Mouse (Mus musculus) layer of hippocampus, adult 2 months (tissue): ENCODE measurements around the gene Olfr190. TPM values are rescaled to one million over a fixed set of nuclear protein-coding genes. Genes with fewer than 3 reads are reported as not detected.
"Not testable (repeated sequence)": the region's sequence is repeated elsewhere in the genome, so short reads cannot be mapped to it uniquely, and the experiment has no call there.

Experiments
- DNase-seq, 2 experiments: peaks; one replicate each; pipeline ENCODE4 v3.0.0; 2022; ENCODE audit warnings: low spot score in 2 of 2
- H3K27ac ChIP-seq: fragments of 200-600 bp; 2 replicates; pipeline ENCODE4 v1.8.1; 2022
- H3K4me3 ChIP-seq: fragments of 200-600 bp; 2 replicates; pipeline ENCODE4 v1.8.1; 2022; ENCODE audit warnings: mild to moderate bottlenecking
- CTCF ChIP-seq: fragments of 200-600 bp; conservative IDR thresholded peaks from 2 replicates; pipeline ENCODE4 v1.8.1; 2022; ENCODE audit warnings: antibody characterized with exemption, mild to moderate bottlenecking, moderate library complexity
- long read RNA-seq, 2 experiments: library from polyadenylated mRNA; stranded (forward); transcript quantifications; one replicate each; pipeline ENCODE4 v2.0.0; 2021; ENCODE audit warnings: borderline mapping rate in 2 of 2
- total RNA-seq, 2 experiments: library from RNA; stranded (reverse); gene quantifications; 2 replicates each; pipeline ENCODE4 v1.2.3; 2021

The Olfr190 gene
- total RNA-seq = not detected
- long read RNA-seq, experiment 1 = 0 reads
- long read RNA-seq, experiment 2 = 0 reads

DNA sequence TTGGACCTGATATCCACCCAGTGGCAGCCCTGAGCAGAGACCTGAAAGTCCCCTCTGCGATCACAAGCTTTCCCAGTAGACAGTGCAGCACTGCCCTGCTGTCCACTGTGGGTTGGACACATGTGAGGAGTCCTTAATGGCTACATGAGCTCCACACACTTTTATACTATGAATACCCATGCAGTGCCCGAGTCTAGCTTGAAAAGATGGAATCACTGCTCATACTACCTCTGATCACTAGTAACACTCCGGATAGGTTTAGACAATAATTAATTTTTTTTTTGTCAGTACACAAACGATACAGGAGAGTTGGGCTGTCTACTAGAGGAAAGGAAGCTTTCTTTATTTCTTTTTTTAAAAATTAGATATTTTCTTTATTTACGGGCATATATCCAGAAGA, at the start of gene Olfr190:
TSS of gene Olfr190 (minus strand) at position 101 of the 400 bp plus-strand sequence.
- Histone ChIP-seq H3K27ac (no peak within 1 kb of the TSS), H3K4me3 (no peak within 1 kb of the TSS)
- TF ChIP-seq CTCF = no peak
- DNase-seq = no peak

DNA sequence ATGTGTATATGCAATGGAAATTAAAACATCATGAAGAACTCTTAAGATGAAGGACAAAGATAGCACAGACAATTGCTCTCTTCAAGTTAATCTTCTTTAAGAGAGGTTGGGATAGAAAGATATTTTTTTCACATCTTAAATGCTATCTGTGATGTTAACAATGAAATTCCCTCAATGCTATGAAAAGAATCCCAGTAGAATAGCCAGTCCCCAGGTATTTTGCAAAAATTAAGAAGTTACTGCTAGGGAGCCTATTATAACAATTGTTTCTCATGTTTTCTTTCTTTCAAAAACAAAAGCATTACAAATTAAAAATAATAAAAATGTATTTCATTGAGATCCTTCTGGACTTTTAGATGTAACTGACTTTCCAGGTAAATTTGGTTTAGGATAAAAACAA, 43.2 kb upstream of the Olfr190 start, which contains the start of gene Olfr194:
TSS of gene Olfr194 (minus strand) at position 101 of the 400 bp plus-strand sequence.
- no peak for TF ChIP-seq CTCF
- DNase-seq = no peak
- Histone ChIP-seq H3K27ac (no peak within 1 kb of the TSS), H3K4me3 (no peak within 1 kb of the TSS)

DNA sequence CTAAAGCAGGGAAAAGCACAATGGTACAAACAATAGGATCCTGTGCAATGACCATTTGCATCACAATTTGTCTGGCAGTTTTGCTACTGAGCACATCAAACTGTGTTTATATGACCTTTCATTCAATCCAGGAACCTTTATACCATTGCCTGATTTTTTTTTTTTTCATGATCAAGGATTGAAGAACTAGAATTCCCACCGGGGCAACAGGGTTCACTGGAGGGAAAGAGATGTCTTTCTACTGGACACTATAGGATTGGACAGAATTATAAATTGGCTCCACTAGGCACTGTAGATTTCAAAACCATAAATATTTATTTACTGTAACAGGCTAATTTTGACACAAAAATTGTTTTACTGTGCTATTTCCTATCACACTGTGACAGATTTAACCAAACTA, 34.0 kb upstream of the Olfr190 start, which contains the start of gene Olfr193:
TSS of gene Olfr193 (minus strand) at position 101 of the 400 bp plus-strand sequence.
- DNase-seq = no peak
- H3K27ac ChIP-seq = no peak within 1 kb of the TSS
- no peak within 1 kb of the TSS for H3K4me3 ChIP-seq
- TF ChIP-seq CTCF = no peak

DNA sequence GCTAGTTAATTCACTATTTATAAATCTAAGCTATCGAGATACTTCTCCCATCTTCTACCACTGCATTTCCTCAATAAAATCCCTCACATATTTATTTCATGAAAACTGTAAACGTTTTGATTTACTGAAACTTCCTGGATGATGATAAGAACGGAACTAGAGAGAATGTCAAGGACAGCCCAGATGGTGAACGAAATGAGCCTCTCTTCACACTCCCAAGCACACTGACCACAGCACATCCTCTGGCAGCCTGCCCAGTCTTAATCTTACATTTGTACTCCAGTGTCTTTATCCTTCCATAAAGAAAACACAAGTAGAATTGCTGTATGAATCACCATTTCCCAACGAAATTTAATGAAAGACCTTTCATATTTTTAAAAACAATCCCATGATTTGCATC, 30.7 kb upstream of the Olfr190 start:
- H3K27ac ChIP-seq = not testable (repeated sequence)

DNA sequence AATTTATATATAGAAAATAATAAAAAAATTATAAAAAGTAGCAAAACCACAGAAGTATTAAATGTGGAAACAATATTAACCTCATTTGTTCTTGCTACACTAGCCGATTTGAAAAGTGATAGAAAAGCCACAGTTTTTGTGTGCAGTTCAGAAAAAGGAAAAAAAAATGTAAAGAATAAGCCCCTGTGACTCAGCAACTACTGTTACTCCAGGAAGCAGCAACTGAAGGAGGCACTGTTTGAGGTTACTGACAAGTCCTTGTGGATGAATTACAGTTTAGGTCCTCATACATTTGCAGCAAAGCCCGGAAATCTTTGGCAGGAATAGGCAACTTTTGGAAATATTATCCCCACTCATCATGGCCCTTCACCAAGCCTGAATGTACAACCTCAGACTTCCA, 27.5 kb upstream of the Olfr190 start:
- H3K27ac ChIP-seq = no peak overlapping the region
- TF ChIP-seq CTCF = no peak

More for the DNA sequence above, 30.7 kb upstream of the Olfr190 start:
- DNase-seq, H3K4me3 ChIP-seq: not testable (repeated sequence)

DNA sequence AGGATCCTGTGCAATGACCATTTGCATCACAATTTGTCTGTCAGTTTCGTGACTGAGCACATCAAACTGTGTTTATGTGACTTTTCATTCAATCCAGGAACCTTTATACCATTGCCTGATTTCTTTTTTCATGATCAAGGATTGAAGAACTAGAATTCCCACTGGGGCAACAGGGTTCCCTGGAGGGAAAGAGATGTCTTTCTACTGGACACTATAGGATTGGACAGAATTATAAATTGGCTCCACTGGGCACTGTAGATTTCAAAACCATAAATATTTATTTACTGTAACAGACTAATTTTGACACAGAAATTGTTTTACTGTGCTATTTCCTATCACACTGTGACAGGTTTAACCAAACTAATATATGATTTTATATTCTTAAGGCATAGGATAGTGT, 11.9 kb upstream of the Olfr190 start, which contains the start of gene Olfr191:
TSS of gene Olfr191 (minus strand) at position 101 of the 400 bp plus-strand sequence.
- DNase-seq, H3K4me3 ChIP-seq, H3K27ac ChIP-seq: not testable (repeated sequence)

More for the DNA sequence above, 27.5 kb upstream of the Olfr190 start:
- H3K4me3 ChIP-seq = no peak overlapping the region
- DNase-seq = no peak

DNA sequence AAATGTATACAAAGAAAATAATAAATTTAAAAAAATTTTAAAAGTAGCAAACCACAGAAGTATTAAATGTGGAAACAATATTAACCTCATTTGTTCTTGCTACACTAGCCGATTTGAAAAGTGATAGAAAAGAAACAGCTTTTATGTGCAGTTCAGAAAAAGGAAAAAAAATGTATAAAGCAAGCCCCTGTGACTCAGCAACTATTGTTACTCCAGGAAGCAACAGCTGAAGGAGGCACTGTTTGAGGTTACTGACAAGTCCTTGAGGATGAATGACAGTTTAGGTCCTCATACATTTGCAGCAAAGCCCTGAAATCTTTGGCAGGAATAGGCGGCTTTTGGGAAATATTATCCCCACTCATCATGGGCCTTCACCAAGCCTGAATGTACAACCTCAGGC, 3.3 kb upstream of the Olfr190 start:
- not testable (repeated sequence) for H3K4me3 ChIP-seq, H3K27ac ChIP-seq

DNA sequence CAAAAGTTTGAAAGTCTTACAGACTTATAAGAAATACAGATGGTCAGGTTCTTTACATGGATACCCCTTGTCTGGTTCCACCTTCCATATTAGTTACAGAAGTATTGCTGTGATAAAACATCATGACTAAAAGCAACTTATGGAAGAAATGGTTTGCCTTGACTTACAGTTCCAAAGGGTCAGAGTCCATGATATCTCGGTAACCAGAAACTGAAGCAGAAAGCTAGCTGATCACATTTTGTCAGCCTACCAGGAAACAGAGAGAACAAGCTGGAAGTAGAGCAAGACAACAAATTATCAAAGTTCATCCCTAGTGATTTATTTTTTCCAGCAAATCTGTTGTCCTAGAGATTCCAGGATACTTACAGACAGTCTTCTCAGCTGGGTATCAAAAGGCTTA, 4.3 kb downstream of the Olfr190 start:
- Histone ChIP-seq H3K27ac (no peak overlapping the region), H3K4me3 (no peak overlapping the region)
- DNase-seq = no peak
- TF ChIP-seq CTCF = no peak

More for the DNA sequence above, 3.3 kb upstream of the Olfr190 start:
- DNase-seq = not testable (repeated sequence)

DNA sequence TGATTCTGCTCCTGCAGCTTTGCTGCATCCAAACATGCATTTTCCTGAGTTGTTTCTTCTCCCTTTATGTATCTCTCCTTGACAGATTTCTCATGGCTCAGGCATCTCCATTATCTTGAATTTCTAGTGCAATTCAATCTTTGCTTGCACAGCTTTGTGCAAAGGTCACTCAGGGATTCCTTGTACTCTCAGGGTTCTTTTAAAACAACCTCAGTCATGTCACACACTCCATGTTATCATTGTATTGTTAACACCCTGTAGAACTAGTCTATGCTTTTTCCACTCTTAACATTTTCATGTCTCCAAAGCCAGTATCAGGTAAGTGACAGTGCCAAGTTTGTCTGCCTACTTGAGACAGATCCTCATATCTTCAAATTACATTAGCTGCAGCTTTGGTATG, 6.0 kb downstream of the Olfr190 start:
- no peak for DNase-seq
- TF ChIP-seq CTCF = no peak

DNA sequence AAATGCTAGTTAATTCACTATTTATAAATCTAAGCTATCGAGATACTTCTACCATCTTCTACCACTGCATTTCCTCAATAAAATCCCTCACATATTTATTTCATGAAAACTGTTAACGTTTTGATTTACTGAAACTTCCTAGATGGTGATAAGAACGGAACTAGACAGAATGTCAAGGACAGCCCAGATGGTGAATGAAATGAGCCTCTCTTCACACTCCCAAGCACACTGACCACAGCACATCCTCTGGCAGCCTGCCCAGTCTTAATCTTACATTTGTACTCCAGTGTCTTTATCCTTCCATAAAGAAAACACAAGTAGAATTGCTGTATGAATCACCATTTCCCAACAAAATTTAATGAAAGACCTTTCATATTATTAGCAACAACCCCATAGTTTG, 15.4 kb downstream of the Olfr190 start:
- DNase-seq, H3K27ac ChIP-seq, H3K4me3 ChIP-seq: not testable (repeated sequence)

More for the DNA sequence above, 6.0 kb downstream of the Olfr190 start:
- H3K4me3 ChIP-seq = no peak overlapping the region
- no peak overlapping the region for H3K27ac ChIP-seq

DNA sequence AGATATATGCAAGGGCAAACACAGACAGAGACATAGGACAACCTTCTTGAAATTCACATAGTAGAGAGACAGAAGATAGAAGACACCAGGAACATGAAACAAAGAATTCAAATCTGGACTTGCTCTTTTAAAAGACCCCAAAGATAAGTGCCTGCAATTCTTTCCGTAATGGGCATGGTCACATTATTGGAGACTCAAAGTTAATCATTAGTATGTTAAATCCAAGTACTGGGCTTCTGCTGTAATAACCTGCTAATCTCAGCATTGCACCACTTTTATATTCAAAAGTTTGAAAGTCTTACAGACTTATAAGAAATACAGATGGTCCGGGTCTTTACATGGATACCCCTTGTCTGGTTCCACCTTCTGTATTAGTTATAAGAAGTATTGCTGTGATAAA, 28.5 kb downstream of the Olfr190 start:
- H3K27ac ChIP-seq, H3K4me3 ChIP-seq, DNase-seq: not testable (repeated sequence)

DNA sequence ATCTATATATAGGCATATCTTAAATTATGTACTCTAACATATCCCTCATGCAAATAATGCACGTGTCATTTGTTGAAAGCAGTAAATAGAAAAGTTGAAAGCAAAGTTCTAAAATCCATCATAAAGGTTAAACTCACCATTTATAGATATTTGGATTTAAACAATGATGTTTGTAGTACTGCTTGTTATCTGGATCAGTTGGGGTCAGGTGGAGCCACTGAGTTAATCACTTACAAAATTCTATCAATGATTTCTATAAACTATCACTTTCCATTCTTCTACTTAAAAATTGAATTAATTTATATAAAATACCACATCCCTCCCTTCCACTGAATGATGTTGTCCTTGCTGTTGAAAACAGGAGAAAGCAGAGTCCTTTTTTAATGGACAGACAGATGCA, 28.9 kb downstream of the Olfr190 start:
- H3K27ac ChIP-seq = no peak overlapping the region
- DNase-seq = no peak
- TF ChIP-seq CTCF = no peak
- H3K4me3 ChIP-seq = no peak overlapping the region

DNA sequence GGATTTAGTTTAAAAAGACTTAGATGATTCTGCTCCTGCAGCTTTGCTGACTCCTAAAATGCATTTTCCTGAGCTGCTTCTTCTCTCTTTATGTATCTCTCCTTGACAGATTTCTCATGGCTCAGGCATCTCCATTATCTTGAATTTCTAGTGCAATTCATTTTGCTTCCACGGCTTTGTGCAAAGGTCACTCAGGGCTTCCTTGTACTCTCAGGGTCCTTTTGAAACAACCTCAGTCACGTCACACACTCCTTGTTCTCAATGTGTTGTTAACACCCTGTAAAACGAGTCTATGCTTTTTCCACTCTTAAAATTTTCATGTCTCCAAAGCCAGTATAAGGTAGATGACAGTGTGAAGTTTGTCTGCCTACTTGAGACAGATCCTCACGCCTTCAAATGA, 30.2 kb downstream of the Olfr190 start:
- no peak for TF ChIP-seq CTCF
- Histone ChIP-seq H3K4me3 (no peak overlapping the region), H3K27ac (no peak overlapping the region)
- no peak for DNase-seq

DNA sequence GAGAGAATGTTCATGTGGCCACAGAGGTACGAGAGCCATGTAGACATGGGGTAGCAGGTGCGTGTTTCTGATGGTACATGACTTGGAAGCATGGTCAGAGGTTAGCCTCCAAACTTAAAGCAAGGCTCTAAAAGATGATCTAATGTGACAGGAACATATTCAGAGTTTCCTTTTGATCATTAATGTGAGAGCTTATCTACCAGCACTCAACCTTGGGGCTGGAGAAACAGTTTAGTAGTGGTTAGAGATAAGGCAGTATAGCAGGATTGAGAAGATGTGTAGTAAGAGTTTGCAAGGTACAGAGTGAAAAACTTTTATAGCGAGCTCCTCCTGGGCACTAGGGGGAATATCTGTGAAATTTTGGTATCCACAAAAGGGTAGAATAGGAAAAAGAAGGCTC, 32.0 kb downstream of the Olfr190 start:
- DNase-seq = no peak
- Histone ChIP-seq H3K27ac (no peak overlapping the region), H3K4me3 (no peak overlapping the region)
- TF ChIP-seq CTCF = no peak

DNA sequence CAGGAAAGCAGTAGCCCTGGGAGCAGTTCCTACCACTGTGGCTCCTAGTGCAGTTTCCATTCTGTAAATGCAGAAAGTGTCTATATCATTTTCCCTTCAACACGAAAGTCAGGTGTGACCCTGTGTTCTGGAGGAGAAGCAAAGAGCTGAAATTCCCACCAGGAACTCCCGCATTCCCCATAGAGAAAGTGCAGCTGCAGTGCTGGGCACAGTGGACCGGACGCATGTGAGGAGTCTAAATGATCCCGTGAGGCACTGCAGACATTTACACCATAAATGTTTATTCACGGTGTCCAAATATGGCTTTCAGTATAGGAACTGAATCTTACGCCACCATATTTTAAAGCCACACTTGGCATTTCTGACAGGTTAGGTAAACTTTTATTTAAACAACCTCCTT, 38.1 kb downstream of the Olfr190 start, which contains the start of gene Olfr187:
TSS of gene Olfr187 (minus strand) at position 58 of the 400 bp plus-strand sequence.
- Histone ChIP-seq H3K27ac (no peak within 1 kb of the TSS), H3K4me3 (no peak within 1 kb of the TSS)
- no peak for DNase-seq
- no peak for TF ChIP-seq CTCF
